Mouse (Mus musculus): ENCODE measurements around the gene Copz2.

- TF ChIP-seq CTCF (IDR thresholded peaks at IDR 0.05; ENCODE audit: insufficient read depth, low read depth, low read length): no peak
- TF ChIP-seq POLR2A (IDR thresholded peaks at IDR 0.05; ENCODE audit: insufficient read depth, low read depth, low read length): no peak
Measured at GRCm38 (mm10) chr11:96823471-96823837, 26.2 kb upstream of the Copz2 start.

Measured in olfactory bulb, adult 2 months (tissue).